Mouse (Mus musculus) neural tube, embryonic 14.5 days (tissue): ENCODE results near the gene Nid1. TPM values are rescaled to one million over a fixed set of nuclear protein-coding genes. Genes with fewer than 3 reads are reported as not detected.
"Not testable (repeated sequence)": the region's sequence is repeated elsewhere in the genome, so short reads cannot be mapped to it uniquely, and the experiment has no call there.

Experiments
- ATAC-seq: fragments of 200-750 bp; cut with Nextera tagmentation; 2 replicates; pipeline ENCODE4 v1.8.0; 2017; ENCODE audit warnings: low read depth, mild to moderate bottlenecking, moderate TSS enrichment, moderate library complexity
- H3K27ac ChIP-seq: fragments of 300-500 bp; sonication (generic); 2 replicates; pipeline ENCODE4 v1.5.1; 2014; ENCODE audit warnings: low read depth, mild to moderate bottlenecking, control low read depth, low read length, moderate library complexity, mixed read lengths
- H3K27me3 ChIP-seq: fragments of 300-500 bp; sonication (generic); 2 replicates; pipeline ENCODE4 v1.6.1; 2014; ENCODE audit warnings: low read length; ENCODE audit not compliant: control insufficient read depth, insufficient read depth
- H3K36me3 ChIP-seq: fragments of 300-500 bp; sonication (generic); 2 replicates; pipeline ENCODE4 v1.6.1; 2014; ENCODE audit warnings: low read length, mixed read lengths; ENCODE audit not compliant: control insufficient read depth, insufficient read depth
- H3K4me1 ChIP-seq: fragments of 300-500 bp; sonication (generic); 2 replicates; pipeline ENCODE4 v1.6.1; 2014; ENCODE audit warnings: low read length; ENCODE audit not compliant: control insufficient read depth, insufficient read depth
- H3K4me2 ChIP-seq: fragments of 300-500 bp; sonication (generic); 2 replicates; pipeline ENCODE4 v1.6.1; 2014; ENCODE audit warnings: mild to moderate bottlenecking, low read depth, low read length, control low read depth
- H3K4me3 ChIP-seq: fragments of 300-500 bp; sonication (generic); 2 replicates; pipeline ENCODE4 v1.5.1; 2014; ENCODE audit warnings: low read depth, low read length, control low read depth, mixed read lengths
- H3K9ac ChIP-seq: fragments of 300-500 bp; sonication (generic); replicated peaks from 2 replicates; pipeline ENCODE4 v1.6.1; 2014; ENCODE audit warnings: low read depth, mild to moderate bottlenecking, control low read depth, low read length, mixed read lengths
- H3K9me3 ChIP-seq: fragments of 300-500 bp; sonication (generic); 2 replicates; pipeline ENCODE4 v1.6.1; 2016; ENCODE audit warnings: low read length; ENCODE audit not compliant: control insufficient read depth
- WGBS: fragments of 180-500 bp; shearing (Covaris S2); extraction: QIAGEN DNeasy Blood & Tissue Kit; methylation state at CpG from one replicate; pipeline ENCODE4 v1.1.7; 2014; 5-methylcytosine and 5-hydroxymethylcytosine counted together
- polyA plus RNA-seq: library from polyadenylated mRNA; unstranded; fragments of >200 nt; fragmentation: Nextera tagmentation; extraction: Ambion mirVana; gene quantifications from 2 replicates; pipeline ENCODE4 v1.2.1, GENCODE M21; 2014

Nid1 gene
- polyA plus RNA-seq, 1 experiment from 2014 or later, result 39.1 TPM

GRCm38 (mm10) chr13:13446711-13447443, 9.5 kb downstream of the Nid1 start:
- not testable (repeated sequence) for ATAC-seq, H3K4me3 ChIP-seq, H3K36me3 ChIP-seq, H3K9me3 ChIP-seq, H3K9ac ChIP-seq, H3K27ac ChIP-seq, H3K4me1 ChIP-seq, H3K27me3 ChIP-seq, H3K4me2 ChIP-seq
- WGBS, result 66% methylated on average over 4 of the region's 4 CpGs

GRCm38 (mm10) chr13:13449981-13450380, 12.6 kb downstream of the Nid1 start:
- not testable (repeated sequence) for ATAC-seq, H3K27me3 ChIP-seq, H3K9me3 ChIP-seq, H3K9ac ChIP-seq, H3K27ac ChIP-seq, H3K4me2 ChIP-seq, H3K4me1 ChIP-seq, H3K4me3 ChIP-seq, H3K36me3 ChIP-seq
- WGBS, result 70% methylated on average over 12 of the region's 12 CpGs

GRCm38 (mm10) chr13:13450931-13451330, 13.6 kb downstream of the Nid1 start:
- H3K9ac ChIP-seq, H3K4me3 ChIP-seq, H3K27ac ChIP-seq, H3K4me1 ChIP-seq, H3K36me3 ChIP-seq, H3K4me2 ChIP-seq, H3K9me3 ChIP-seq, H3K27me3 ChIP-seq, ATAC-seq: not testable (repeated sequence)
- 43% methylated on average over 1 of the region's 1 CpGs for WGBS

- not testable (repeated sequence) for H3K27ac ChIP-seq, H3K4me3 ChIP-seq, H3K4me1 ChIP-seq, ATAC-seq, H3K27me3 ChIP-seq, H3K4me2 ChIP-seq, H3K36me3 ChIP-seq, H3K9me3 ChIP-seq, H3K9ac ChIP-seq
- WGBS, result 90% methylated on average over 6 of the region's 6 CpGs
These were observed 16.0 kb downstream of the Nid1 start for GRCm38 (mm10) chr13:13453332-13453731.

- not testable (repeated sequence) for ATAC-seq, H3K4me2 ChIP-seq, H3K4me3 ChIP-seq, H3K9ac ChIP-seq, H3K4me1 ChIP-seq, H3K36me3 ChIP-seq, H3K9me3 ChIP-seq, H3K27ac ChIP-seq, H3K27me3 ChIP-seq
- WGBS, result 91% methylated on average over 7 of the region's 7 CpGs
These were observed 16.9 kb downstream of the Nid1 start for GRCm38 (mm10) chr13:13454249-13454648.

- not testable (repeated sequence) for H3K9ac ChIP-seq, H3K9me3 ChIP-seq, H3K36me3 ChIP-seq, ATAC-seq, H3K27me3 ChIP-seq, H3K4me2 ChIP-seq, H3K4me3 ChIP-seq, H3K4me1 ChIP-seq, H3K27ac ChIP-seq
- 45% methylated on average over 7 of the region's 9 CpGs for WGBS
These were observed 18.5 kb downstream of the Nid1 start for GRCm38 (mm10) chr13:13455632-13456492.

GRCm38 (mm10) chr13:13458138-13458737, 20.9 kb downstream of the Nid1 start:
- Histone ChIP-seq H3K4me3 (no peak overlapping the region), H3K9me3 (no peaks in the 10 kb centered on the region), H3K27ac (no peak overlapping the region), H3K9ac (no peak overlapping the region), H3K27me3 (no peaks in the 10 kb centered on the region), H3K36me3 (no peaks in the 10 kb centered on the region), H3K4me2 (no peak overlapping the region), H3K4me1 (no peaks in the 10 kb centered on the region)
- WGBS, result 66% methylated on average over 4 of the region's 4 CpGs
- ATAC-seq, result peak; percentile 33; the same call in 1 of the 2 replicates

GRCm38 (mm10) chr13:13460521-13461138, 23.3 kb downstream of the Nid1 start:
- 87% methylated on average over 2 of the region's 2 CpGs for WGBS
- Histone ChIP-seq H3K27ac (no peak overlapping the region), H3K4me2 (no peak overlapping the region), H3K9ac (no peak overlapping the region), H3K27me3 (no peaks in the 10 kb centered on the region), H3K9me3 (no peaks in the 10 kb centered on the region), H3K4me3 (no peak overlapping the region), H3K4me1 (no peaks in the 10 kb centered on the region), H3K36me3 (no peaks in the 10 kb centered on the region)
- ATAC-seq, result no peak
